Mouse (Mus musculus) spleen, embryonic (tissue): ENCODE results near the gene Gm10401.

Source experiments
- CTCF ChIA-PET: fragments of 350-600 bp; sonication (Branson Sonifier 250); formaldehyde crosslinking; loops from one replicate; lab custom pipeline; 2022; lab: Charles Lee

Gene Gm10401

DNA sequence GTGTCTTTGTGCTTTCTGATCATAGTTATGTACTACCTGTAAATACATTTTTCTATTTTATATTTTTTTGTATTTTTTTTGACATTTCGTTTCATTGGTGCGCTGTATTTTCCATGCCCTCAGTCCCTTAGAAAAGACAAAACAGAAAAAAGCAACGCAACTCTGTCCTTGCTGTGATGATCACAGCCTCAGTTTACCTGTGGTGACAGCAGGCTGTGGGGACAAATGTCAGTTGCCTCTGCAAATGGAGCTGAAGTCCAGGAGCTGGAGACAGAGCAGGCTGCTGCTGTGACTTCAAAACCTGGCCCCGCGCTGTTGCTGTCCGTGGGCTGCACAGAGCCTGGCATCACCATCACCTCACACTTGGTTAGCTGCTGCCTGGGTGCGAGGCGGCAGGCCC lies at the start of gene Gm10401:
TSS of gene Gm10401 (minus strand) at position 101 of the 400 bp plus-strand sequence.
- CTCF ChIA-PET, result no interaction called here

DNA sequence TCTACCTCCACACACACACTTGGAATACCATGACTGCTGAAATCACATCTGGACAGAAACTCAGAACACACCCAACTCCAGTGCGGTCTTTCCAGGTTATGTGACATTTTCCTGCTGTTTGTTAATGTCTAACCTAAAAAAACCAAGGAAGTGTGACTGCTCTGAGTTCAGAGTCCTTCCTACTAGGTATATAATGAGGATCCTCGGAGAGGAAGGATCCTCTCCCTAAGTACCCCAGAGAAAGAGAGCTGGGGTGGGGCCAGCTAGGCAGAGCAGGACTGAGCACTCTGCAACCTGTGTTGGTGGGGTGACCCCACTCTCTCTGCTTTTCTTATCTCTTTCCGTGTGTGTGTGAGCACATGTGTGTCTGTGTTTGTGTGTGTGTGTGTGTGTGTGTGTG lies 49.3 kb upstream of the Gm10401 start:
- CTCF ChIA-PET, result no interaction called here

DNA sequence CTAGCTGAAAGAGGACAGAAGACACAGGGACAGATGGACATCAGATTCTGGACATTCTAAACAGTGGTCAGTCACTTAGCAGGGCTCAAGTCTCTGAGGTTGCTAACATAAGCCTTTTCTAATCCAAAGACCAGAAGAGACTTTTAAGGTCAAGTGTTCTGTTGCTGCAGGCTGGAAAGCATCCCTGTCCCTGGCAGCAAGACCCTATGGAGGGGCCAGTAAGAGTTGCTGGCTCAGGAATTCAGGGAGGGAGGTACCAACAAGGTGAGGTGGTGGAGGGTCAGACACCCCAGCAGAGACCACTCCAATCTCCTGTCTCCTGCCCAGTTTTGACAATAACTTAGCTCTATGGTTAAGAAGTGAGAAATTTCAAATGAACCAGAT lies 48.6 kb upstream of the Gm10401 start:
- CTCF ChIA-PET, result no interaction called here

DNA sequence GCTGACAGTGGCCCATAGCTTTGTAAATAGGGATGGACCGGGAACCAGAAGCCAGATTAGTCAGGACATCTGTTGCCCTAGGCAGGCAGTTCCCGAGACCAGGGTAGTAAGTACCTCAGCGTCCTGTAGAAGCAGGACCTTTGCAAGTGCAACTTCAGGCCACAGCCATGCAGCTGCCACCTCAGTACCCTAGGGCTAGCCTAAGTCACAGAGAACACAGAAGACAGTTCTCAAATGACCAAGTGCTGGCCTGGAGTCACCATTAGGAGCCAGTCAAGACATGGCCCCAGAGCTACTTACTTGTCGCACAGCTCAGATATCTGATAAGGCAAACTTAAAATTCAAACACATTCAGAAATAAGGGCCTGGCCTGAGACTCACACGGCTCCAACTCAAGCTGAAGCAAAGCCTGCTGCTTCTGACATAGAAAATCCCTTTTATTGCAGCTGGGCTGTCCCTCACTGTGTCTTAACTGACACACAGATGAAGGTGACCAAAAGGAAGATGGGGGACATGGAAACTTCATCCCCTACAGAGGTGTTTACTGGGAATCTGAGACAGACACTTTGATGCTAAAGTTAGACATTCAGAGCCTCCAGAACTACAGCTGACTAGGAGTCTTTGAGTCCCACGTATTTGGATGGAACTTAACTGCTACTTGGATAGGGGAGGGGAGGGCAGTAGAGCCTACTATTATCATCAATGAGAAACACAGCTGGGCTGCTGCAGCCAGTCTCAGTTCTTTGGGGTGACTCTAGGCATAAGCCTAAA lies 48.1 kb upstream of the Gm10401 start:
- CTCF ChIA-PET, result no interaction called here

DNA sequence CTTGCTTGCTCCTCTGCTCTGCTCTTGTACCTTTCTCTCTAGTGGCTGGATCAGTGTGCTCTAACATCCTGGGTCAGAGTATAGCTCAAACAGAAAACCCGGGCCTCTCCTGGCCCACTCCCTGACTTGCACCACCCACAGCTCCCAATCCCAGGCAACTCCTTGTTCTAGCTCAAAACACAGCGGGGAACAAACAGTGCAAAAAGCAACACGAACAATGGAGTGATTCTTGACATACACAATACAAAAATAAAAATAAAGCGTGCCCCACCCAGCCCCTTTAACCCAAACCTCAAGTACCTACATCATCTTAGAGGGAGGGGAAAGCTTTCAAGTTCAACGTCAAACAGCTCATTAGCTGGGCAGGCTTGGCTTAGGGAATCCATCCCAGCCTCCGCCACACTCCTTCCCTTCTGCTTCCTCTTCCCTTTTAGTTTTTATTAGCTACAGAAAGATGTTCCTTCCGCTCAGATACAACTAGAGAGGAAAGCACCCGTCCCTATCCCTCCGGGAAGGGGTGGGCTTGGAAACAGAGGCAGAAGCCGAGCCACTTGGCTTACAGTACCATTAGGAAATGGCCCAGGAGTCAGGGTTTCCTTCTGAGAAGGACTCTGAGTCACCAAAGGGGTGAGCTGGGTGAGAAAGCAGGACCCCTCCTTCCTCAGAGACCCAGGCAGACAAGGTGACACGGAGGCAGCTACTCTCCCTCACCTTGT lies 47.3 kb upstream of the Gm10401 start:
- CTCF ChIA-PET, result no interaction called here

DNA sequence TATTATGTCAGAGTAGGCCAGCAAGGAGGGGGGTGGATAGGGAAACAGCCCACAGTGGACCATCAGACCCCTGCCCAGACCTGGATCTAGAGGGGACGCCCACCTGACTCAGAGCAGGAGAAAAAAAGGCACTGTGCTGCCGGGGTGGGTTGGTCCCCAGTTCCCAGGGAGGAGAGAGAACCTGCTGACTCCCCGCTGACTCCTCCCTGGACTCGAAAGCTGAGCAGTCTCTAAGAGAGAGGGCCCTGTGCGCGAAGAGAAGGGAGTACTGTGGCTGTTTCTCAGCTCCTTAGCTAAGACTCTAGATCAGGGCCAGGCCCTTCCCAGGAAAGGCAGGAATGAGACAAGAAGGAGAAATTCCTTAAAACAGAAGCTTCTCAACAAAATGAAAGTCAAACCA lies 46.4 kb upstream of the Gm10401 start:
- CTCF ChIA-PET, result no interaction called here

DNA sequence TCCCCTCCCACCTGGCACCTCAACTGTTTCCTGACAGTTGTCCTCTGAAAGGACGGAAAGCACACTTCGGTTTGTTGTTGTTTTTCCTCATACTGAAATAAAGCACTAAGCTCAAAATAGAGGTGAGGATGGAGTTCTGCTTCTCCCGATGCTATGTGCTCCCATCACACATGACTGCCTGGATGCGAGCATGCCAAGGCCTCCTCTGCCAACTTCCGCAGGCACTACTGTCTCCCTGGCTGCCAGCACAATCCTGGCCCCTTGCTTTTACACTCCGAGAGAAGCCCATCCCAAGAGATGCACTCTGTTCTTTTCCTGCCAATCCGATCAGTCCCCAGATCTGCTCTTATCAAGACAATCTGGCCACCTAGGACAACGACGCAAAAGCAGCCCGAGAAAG lies 45.5 kb upstream of the Gm10401 start:
- CTCF ChIA-PET, result no interaction called here

DNA sequence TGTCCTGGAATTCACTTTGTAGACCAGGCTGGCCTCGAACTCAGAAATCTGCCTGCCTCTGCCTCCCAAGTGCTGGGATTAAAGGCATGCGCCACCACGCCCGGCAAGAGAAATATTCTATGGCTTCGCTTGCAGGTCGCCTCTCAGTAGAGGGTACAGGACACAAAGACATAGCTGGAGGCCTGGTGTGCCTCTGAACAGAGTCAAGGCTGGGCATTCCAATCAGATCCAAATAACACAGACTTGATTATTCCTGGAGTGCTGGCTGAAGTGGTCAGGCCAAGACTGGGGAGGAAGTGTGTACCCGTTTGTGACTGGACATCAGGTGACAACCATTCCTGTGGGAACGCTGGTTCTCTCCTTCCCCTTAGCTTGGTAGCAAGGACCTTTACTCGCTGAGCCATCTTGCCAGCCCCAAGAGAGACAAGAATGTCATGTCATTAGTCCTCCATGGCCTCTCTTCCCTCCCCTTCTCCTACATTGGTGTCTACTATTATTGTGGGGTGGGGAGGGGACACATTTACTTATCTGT lies 44.1 kb upstream of the Gm10401 start:
- CTCF ChIA-PET, result interaction anchor here (0.6 kb wide), 1 partner anchor 9 kb away, joined by 14 read pairs; no protein-coding TSS in a partner anchor

DNA sequence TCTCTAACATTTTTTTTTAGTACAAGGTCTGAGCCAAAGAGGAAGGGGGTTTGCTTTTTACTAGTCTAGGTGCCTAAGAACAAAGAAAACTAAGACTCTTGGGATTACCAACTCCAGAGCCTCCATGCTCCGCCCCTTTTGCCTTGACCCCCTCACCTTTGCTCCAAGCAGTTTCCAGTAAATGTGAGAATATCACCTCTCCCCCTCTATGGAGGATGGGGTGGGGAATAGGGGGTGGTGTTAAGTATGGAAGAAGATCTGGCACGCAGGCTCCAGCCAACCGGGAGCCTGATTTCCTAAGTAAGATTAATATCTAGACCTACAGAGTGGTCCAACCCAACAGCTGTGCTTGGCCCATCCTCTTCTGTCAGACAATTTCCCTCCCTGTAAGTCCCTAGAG lies 42.6 kb upstream of the Gm10401 start:
- CTCF ChIA-PET, result no interaction called here

DNA sequence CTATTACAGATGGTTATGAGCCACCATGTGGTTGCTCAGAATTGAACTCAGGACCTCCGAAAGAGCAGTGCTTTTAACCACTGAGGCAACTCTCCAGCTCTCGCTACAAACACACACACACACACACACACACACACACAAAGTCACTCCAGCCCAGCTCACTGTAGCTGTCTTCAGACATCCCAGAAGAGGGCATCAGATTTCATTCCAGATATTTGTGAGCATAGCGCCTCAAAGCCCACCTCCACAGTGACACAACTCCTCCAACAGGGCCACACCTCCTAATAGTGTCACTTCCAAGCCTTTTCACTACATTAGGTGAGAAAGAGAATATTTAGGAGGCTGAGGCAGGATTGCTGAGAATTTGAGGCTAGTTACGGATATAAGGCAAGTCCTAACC lies 41.0 kb upstream of the Gm10401 start:
- CTCF ChIA-PET, result no interaction called here

DNA sequence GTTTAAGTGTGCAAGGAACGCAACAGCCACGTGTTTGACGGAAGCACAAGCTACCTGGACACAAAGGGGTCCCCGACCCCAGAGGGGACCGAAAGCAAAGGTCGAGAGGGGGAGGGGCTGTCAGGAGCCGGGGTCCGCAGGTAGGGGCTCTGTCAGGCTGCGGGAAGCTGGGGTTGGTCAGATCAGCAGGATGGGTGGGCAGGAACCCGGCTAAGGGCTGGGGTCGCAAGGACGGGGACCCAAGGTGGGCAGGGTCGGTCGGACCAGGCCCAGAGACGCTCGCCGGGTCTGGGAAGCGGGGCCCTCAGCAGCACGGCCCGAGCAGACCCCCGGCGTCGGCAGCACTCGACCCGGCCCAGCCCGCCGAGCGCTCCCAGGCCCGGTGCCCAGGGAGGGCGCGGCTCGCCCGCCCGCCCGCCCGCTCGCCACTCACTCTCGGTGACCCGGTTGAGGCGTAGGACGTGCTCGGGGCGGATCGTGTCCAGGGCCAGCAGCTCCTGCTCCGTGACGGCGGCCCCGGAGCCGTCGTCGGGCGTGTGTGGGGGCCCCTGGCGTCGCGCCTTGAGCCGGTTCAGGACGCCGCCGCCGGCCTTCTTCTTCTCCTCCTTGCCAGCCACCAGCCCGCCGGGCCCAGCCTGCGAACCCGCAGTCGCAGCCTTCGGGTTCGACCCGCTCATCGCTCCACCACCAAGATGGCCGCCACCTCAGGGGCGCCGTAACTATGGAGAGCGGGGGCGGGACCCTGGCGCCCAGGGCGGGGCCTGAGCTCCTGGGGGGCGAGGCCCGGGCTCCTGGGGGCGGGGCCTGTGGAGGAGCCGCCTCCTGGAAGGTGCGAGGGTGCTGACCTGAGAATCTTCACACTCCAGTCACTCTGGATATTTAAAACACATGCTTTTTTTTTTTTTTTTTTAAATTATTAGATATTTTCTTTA lies 36.4 kb upstream of the Gm10401 start, which contains the start of gene Unc119b:
TSS of gene Unc119b (minus strand) at position 742 of the 932 bp plus-strand sequence.
- CTCF ChIA-PET, result interaction anchor here (0.6 kb wide), 1 partner anchor 265 kb away, joined by 6 read pairs; no protein-coding TSS in a partner anchor

DNA sequence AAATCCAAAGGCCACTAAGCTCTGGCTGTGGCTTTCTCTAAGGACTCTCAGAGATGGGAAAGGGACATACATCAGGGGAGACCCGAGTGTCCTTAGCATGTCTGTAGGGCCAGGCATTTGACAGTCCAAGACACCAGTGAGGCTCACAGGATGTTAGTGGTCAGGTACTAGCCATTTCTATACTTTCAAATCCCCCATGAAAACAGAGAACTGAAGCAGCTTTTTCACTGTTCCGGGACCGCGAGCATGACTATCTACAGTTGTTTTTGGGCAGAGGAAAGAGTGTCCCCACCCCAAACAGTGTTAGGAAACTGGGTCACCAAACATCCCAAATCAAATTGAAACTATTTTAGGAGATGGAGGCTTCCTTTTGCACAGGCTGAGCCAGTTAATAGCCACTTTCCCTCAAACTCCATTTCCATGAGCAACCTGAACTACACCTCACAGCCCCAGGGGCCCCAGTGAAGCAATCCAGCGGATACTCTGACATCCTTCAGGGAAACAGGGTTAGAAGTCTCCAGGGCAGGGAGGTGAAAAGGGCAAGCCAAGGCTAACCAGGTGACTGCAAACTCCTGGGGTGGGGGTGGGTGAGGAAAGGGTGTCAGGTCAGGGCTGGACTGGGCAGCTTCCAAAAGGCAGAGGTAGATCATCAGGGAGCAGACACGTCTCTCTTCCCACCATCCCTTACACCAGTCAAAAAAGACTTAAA lies 35.4 kb upstream of the Gm10401 start:
- CTCF ChIA-PET, result interaction anchor here (0.8 to 1.3 kb wide), 2 partner anchors 9 to 25 kb away, joined by 4 to 14 read pairs; partner anchors contain the start of gene Mlec

DNA sequence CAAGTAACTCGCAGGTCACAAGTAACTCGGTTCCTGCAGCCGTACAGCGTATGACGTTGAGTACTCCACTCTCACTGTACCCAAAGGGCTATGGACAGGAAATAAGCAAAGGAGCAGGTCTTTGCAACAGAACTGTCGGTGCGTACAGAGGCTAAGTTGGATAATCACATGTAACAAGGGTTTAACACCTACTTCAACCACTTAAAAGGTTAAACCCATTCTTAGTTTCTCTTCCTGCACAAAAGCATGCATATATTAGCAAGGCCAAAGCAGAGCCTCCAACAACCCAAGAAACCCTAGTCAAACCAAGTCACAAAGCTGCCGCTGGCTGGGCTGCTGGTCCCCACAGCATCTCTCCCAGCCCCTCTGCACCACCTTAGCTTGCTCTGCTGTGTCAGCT lies 34.4 kb upstream of the Gm10401 start:
- CTCF ChIA-PET, result interaction anchor here (1.3 kb wide), 1 partner anchor 26 kb away, joined by 4 read pairs; the partner anchor contains the start of gene Mlec

DNA sequence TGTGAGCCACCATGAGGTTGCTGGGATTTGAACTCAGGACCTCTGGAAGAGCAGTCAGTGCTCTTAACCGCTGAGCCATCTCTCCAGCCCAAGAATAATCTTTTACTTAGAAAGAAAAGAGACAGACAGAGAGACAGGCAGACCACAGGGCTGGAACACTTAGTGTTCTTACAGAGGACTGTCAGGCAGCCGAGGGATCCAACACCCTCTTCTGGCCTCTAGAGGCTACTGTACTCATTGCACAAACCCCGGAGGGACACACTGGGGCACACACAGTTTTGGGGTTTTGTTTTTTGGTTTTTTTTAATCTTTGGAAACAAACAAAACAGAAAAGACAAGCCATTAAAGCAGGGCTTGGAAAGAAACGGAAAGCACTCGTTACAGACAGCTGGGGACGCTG lies 31.2 kb upstream of the Gm10401 start:
- CTCF ChIA-PET, result no interaction called here

DNA sequence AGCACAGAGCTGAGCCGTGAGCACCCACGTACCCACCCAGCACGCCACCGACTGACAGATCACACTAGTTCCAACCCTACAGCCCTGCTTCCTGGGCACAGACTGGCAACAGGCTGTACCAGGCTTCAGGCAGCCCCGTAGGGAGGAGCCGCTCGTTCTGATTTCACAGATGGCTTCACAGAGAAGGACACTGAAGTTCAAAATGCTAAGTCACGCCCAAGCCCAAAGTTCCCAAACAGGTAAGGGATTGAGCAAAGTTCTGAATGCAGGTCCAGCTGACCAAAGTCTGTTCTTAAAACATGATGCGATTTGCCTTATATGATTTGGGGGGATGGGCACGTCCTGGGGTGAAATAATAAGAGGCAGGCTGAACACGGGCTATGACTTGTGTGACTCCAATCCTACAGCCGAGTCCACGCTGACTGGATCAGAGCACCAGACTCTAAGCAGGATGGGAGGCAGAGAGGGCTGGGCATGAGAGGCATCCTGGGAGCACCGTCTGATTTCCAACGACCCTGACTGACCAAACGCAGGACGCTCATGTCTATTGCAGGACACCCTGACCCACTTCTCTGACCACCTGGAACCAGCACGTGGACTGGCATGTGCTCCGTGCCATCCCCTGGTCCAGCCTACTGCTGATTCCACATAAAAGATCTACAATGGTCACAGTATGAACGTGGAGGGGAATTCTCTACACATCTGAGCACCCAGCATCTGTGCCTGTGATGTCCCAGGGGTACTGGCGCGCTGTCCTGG lies 29.5 kb upstream of the Gm10401 start:
- CTCF ChIA-PET, result no interaction called here

DNA sequence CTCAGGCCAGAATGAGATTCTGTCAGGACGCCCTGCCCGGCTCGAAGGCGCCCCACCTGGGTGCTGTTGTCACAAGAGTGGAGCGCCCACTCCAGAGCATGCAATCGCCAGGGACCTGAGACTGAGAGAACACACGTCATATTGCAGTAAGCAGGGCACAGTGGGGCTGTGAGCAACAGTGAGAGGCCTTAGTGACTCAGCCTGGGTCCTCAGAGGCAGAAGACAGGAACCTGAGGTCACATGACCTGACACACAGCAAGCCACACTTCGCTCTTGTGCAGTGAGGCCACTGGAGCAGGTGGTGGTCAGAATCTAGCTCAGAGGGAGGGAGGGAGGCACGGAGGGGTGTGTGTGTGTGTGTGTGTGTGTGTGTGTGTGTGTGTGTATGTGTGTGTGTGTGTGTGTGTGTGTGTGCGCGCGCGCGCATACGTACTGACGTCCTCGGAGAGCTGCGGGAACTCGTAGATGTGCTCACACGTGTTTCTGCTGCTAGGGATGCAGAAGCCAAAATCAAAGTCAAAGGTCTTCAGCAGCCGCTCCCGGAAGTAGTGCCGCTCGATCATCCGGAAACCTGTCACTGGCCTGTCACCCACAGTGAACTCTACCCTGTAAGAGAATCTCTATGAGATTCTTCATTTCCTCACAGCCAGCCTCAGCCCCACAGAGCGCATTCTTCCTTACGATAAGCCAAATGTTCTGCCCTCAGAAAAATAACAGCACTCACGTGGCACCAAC lies 28.6 kb upstream of the Gm10401 start:
- CTCF ChIA-PET, result interaction anchor here (0.6 kb wide), 1 partner anchor 146 kb away, joined by 4 read pairs; no protein-coding TSS in a partner anchor

DNA sequence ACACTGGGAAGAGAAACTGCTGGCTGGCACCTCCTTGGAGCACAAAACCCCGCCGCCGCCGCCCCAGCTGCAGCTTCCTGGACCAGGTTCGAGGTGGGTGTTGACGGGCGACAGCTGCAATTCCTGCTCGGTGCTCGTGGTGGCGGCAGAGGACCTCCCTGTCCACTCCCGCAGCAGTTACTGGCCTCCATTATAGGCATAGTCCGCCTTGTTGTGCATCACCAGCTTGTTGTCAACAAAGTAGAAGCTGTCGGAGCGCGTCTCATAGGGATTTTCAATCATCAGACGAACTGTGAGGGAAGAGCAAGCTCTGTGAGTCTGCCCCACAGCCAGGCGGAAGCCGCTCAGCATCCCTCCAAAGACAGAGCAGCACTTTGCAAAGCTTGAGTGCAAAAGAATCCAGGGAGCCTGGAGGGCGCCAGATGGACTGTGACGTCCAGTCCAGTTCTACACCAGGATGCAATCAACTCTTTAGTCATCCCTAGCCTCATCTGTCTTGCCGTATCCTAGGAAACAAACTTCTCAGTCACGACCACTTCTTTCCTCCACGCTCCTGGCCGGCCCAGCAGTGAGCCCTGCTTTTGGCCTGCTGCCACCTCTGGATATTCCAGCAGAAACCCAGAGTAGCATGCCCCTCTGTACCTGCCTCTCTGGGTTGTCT lies 27.2 kb upstream of the Gm10401 start:
- CTCF ChIA-PET, result interaction anchor here (0.6 to 1.5 kb wide), 4 partner anchors 35 to 85 kb away, joined by 3 to 8 read pairs (median 4); no protein-coding TSS in a partner anchor

DNA sequence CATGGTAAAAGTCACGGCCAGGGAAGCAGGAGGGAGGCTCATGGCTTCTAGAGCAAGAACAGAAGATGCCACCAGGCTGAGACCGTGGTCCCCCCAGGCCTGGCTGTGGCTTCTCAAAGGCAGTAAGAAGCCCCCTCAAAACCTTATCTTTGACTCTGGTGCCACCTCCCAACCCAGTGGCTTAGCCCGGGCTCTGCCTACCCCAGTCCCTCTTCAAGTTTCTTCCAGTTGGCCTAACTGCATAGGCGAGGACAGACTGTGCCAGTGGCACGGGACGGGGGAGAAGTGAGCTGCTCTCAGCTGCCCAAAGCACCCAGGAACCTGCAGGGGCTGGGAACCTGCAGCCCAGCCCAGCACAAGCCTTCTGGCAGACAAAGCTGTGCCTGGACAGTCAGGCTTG lies 26.6 kb upstream of the Gm10401 start:
- CTCF ChIA-PET, result interaction anchor here (0.6 to 1.5 kb wide), 4 partner anchors 36 to 85 kb away, joined by 3 to 8 read pairs (median 4); no protein-coding TSS in a partner anchor
